Mouse (Mus musculus) liver, embryonic 15.5 days (tissue): Measurements from ENCODE around the gene Dynll2. TPM values are rescaled to one million over a fixed set of nuclear protein-coding genes. Genes with fewer than 3 reads are reported as not detected.
"Not testable (repeated sequence)": the region's sequence is repeated elsewhere in the genome, so short reads cannot be mapped to it uniquely, and the experiment has no call there.

Source experiments
- ATAC-seq: fragments of 200-750 bp; cut with Nextera tagmentation; 2 replicates; pipeline ENCODE4 v1.8.0; 2017; ENCODE audit warnings: moderate number of reproducible peaks, mild to moderate bottlenecking, moderate library complexity; ENCODE audit not compliant: insufficient read depth
- H3K27ac ChIP-seq: fragments of 300-500 bp; sonication (generic); replicated peaks from 2 replicates; pipeline ENCODE4 v1.5.1; 2015; ENCODE audit warnings: mild to moderate bottlenecking, inconsistent platforms
- H3K27me3 ChIP-seq: fragments of 300-500 bp; sonication (generic); 2 replicates; pipeline ENCODE4 v1.6.1; 2015; ENCODE audit warnings: mild to moderate bottlenecking, inconsistent platforms
- H3K36me3 ChIP-seq: fragments of 300-500 bp; sonication (generic); replicated peaks from 2 replicates; pipeline ENCODE4 v1.6.1; 2015; ENCODE audit warnings: moderate library complexity, mild to moderate bottlenecking, inconsistent platforms
- H3K4me1 ChIP-seq: fragments of 300-500 bp; sonication (generic); replicated peaks from 2 replicates; pipeline ENCODE4 v1.6.1; 2015; ENCODE audit warnings: inconsistent platforms
- H3K4me2 ChIP-seq: fragments of 300-500 bp; sonication (generic); 2 replicates; pipeline ENCODE4 v1.6.1; 2015; ENCODE audit warnings: moderate library complexity, mild to moderate bottlenecking, inconsistent platforms
- H3K4me3 ChIP-seq: fragments of 300-500 bp; sonication (generic); replicated peaks from 2 replicates; pipeline ENCODE4 v1.5.1; 2015; ENCODE audit warnings: mild to moderate bottlenecking, inconsistent platforms
- H3K9ac ChIP-seq: fragments of 300-500 bp; sonication (generic); 2 replicates; pipeline ENCODE4 v1.6.1; 2015; ENCODE audit warnings: moderate library complexity, mild to moderate bottlenecking, inconsistent platforms
- H3K9me3 ChIP-seq: fragments of 300-500 bp; sonication (generic); replicated peaks from 2 replicates; pipeline ENCODE4 v1.6.1; 2016; ENCODE audit warnings: inconsistent platforms
- WGBS: fragments of 180-500 bp; shearing (Covaris S2); methylation state at CpG from one replicate; pipeline ENCODE4 v1.1.7; 2015; ENCODE audit warnings: mixed read lengths; ENCODE audit not compliant: insufficient replicate concordance; 5-methylcytosine and 5-hydroxymethylcytosine counted together
- polyA plus RNA-seq: library from polyadenylated mRNA; unstranded; fragments of >200 nt; fragmentation: Nextera tagmentation; extraction: Ambion mirVana; gene quantifications from 2 replicates; pipeline ENCODE4 v1.2.1, GENCODE M21; 2015

Gene Dynll2
- polyA plus RNA-seq, 1 experiment from 2014 or later, result 6.6 TPM

DNA sequence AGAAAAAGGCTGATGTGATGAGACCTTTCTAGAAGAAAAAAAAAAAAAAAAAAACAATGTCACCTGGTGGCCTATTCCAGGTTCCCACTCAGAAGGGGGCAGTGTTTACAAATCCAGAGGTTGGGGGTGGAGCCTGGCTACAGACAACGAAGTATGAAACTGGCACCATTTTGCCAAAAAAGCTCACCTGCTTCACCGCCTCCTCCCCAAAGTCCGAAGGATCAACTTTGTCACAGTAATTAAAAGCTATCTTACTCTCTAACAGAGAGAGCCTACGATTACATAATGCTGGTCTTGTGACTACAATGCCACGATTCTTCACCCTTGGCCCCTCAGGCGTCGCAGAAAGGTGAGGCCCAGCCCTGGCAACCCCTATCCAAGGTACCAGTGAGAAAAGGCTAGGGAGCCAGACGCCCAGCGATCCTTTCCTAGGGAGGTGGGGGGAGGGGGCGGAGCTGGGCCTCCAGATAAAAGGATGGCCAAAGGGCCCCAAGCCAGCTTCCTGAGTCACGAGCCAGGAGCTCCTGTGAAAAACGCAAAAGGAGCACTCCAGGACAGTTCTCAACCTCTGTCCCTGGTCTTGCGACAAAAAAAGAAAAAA, 1.1 kb downstream of the Dynll2 start:
- peaks cover 35% of the 10 kb centered on the region for H3K4me1 ChIP-seq
- peak overlapping the region; percentile 90 for H3K9ac ChIP-seq
- peak overlapping the region; percentile 90 for H3K4me3 ChIP-seq
- no peaks in the 10 kb centered on the region; the same call in 1 of the 2 replicates for H3K27me3 ChIP-seq
- peak; percentile 35 for ATAC-seq
- peak overlapping the region; percentile 98 for H3K4me2 ChIP-seq
- peak overlapping the region; percentile 86 for H3K27ac ChIP-seq
- H3K36me3 ChIP-seq, result peaks cover 27% of the 10 kb centered on the region
- WGBS, result 3% methylated on average over 13 of the region's 13 CpGs
- H3K9me3 ChIP-seq, result no peaks in the 10 kb centered on the region

DNA sequence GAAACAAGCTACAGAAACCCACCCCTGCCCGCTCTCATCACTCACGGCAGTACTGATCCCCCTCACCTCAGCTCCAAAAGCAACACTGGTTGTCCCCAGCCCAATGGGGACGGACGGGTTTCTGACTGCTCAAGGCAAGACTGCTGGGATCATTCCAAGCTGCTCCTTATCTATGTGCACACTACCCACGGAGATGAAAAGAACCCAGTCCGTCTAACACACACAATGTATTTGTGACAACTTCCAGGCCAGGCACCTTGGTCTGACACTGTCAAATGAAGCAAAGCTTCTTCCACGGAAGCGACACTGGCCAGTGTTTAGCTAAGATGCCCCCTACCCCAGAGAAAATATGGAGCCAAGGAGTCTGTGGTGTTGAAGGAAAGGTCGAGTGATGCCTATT, 1.7 kb downstream of the Dynll2 start:
- no peaks in the 10 kb centered on the region for H3K27me3 ChIP-seq
- peaks cover 33% of the 10 kb centered on the region for H3K36me3 ChIP-seq
- H3K27ac ChIP-seq, result no peak overlapping the region; the same call in 1 of the 2 replicates
- H3K9ac ChIP-seq, result 0 out of 2 replicates have a peak overlapping the region, but pooled peaks have one; percentile 16
- no peak for ATAC-seq
- H3K9me3 ChIP-seq, result no peaks in the 10 kb centered on the region
- 42% methylated on average over 9 of the region's 9 CpGs for WGBS
- peak overlapping the region; percentile 90 for H3K4me3 ChIP-seq
- H3K4me2 ChIP-seq, result peak overlapping the region; percentile 98
- peaks cover 35% of the 10 kb centered on the region for H3K4me1 ChIP-seq

DNA sequence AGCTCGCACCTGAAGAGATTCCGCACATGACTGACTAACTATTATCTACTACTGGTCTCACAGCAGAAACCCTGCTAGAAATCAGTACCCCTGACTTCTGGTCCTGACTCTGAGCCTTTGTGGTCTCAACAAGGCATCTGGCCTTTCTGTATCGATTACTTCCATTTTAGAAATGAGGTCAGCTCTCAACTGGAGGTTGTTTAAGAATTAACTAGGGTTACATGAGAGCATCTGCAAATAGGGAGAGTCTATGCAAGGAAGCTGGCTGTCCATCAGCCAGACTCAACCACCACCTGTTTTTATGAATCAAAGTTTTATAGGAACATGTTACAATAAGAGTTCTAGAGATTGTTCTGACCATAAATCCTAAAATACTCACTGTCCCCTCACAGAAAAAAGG, 2.8 kb downstream of the Dynll2 start:
- H3K4me2 ChIP-seq, result peak overlapping the region; percentile 98; the same call in 1 of the 2 replicates
- no peaks in the 10 kb centered on the region for H3K27me3 ChIP-seq
- H3K36me3 ChIP-seq, result peaks cover 44% of the 10 kb centered on the region
- 76% methylated on average over 3 of the region's 3 CpGs for WGBS
- H3K4me3 ChIP-seq, result no peak overlapping the region
- H3K4me1 ChIP-seq, result peaks cover 35% of the 10 kb centered on the region
- H3K9me3 ChIP-seq, result no peaks in the 10 kb centered on the region
- H3K27ac ChIP-seq, result no peak overlapping the region
- H3K9ac ChIP-seq, result no peak overlapping the region
- no peak for ATAC-seq

DNA sequence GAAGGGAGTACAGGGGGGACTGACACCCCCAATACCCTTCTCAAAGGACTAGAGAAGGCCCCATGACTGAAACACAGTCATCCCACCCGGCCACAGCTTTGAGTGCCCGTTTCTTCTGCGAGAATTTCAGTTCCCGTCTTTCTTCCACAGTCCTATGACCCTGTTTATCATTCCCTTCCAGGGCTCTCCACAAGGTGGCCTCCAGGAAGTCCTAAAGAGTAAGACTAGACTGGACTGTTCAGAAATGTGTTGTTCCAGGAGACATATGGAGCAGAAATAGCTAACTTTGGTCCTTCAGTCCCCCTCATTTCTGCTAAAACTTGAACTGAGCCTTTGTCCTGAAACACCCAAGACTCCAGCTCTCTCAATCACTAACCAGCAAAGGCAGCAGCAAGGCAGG, 8.4 kb downstream of the Dynll2 start:
- no peak for ATAC-seq
- WGBS, result 71% methylated on average over 4 of the region's 4 CpGs

DNA sequence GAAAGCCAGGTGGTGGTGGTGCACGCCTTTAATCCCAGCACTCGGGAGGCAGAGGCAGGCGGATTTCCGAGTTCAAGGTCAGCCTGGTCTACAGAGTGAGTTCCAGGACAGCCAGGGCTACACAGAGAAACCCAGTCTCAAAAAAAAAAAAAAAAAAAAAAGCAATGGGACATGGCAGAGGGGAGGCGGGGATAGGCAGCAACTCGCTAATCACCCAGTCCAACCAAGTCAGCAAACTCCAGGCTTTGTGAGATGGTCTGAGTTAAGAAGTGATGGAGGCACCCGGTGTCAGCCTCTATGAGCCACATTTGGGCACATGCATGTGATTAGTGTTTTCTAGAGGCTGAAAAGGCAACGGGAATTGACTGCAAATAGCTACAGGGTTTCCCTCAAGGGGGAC, 10.3 kb downstream of the Dynll2 start:
- H3K9me3 ChIP-seq, H3K27ac ChIP-seq, H3K9ac ChIP-seq, H3K4me1 ChIP-seq, H3K4me3 ChIP-seq, H3K27me3 ChIP-seq, H3K4me2 ChIP-seq, ATAC-seq: not testable (repeated sequence)
- H3K36me3 ChIP-seq, result peaks cover 35% of the 10 kb centered on the region
- 58% methylated on average over 8 of the region's 8 CpGs for WGBS

More for the DNA sequence above, 8.4 kb downstream of the Dynll2 start:
- H3K9ac ChIP-seq, result no peak overlapping the region
- no peak overlapping the region for H3K27ac ChIP-seq
- no peaks in the 10 kb centered on the region for H3K27me3 ChIP-seq
- H3K36me3 ChIP-seq, result peaks cover 54% of the 10 kb centered on the region
- no peaks in the 10 kb centered on the region for H3K9me3 ChIP-seq
- H3K4me3 ChIP-seq, result no peak overlapping the region
- H3K4me1 ChIP-seq, result peaks cover 5% of the 10 kb centered on the region
- H3K4me2 ChIP-seq, result no peak overlapping the region

DNA sequence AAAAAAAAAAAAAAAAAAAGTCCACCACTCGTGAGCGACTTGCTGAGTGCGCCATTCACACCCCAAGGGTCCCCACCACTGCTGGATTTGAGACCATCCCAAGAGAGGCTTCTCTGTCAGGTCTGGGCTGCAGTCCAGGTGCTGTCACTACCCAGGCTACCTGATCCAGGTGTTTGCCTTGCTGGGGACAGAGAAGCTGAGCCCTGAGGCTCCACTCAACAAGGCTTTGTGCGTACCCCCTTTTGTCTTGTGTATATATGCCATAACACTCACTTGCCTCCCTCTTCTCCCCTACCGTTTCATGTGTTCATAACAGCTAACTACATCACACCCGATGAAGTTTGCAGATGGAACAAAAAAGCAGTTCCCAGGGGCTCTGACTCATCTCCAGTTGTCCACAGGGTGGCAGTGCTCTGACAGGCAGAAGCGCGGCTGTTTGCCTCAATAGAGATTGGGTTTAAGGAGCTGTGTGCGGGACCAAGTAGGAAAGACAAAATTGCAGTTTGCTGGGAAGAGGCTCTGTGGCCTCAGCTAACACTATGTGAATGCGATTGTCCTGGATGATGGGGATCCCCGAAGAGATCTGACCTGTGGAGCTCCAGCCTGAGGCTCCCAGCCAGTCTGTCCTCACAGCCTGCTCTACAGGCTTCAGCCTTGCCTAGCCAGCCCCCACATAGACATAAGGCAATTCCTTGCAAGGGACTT, 12.7 kb downstream of the Dynll2 start:
- H3K9me3 ChIP-seq, result no peaks in the 10 kb centered on the region
- H3K4me1 ChIP-seq, result no peaks in the 10 kb centered on the region; the same call in 1 of the 2 replicates
- no peak for ATAC-seq
- no peak overlapping the region for H3K4me3 ChIP-seq
- H3K4me2 ChIP-seq, result no peak overlapping the region
- H3K27ac ChIP-seq, result no peak overlapping the region
- peaks cover 15% of the 10 kb centered on the region; the same call in 1 of the 2 replicates for H3K27me3 ChIP-seq
- H3K9ac ChIP-seq, result no peak overlapping the region
- WGBS, result 15% methylated on average over 11 of the region's 11 CpGs
- peaks cover 11% of the 10 kb centered on the region for H3K36me3 ChIP-seq

DNA sequence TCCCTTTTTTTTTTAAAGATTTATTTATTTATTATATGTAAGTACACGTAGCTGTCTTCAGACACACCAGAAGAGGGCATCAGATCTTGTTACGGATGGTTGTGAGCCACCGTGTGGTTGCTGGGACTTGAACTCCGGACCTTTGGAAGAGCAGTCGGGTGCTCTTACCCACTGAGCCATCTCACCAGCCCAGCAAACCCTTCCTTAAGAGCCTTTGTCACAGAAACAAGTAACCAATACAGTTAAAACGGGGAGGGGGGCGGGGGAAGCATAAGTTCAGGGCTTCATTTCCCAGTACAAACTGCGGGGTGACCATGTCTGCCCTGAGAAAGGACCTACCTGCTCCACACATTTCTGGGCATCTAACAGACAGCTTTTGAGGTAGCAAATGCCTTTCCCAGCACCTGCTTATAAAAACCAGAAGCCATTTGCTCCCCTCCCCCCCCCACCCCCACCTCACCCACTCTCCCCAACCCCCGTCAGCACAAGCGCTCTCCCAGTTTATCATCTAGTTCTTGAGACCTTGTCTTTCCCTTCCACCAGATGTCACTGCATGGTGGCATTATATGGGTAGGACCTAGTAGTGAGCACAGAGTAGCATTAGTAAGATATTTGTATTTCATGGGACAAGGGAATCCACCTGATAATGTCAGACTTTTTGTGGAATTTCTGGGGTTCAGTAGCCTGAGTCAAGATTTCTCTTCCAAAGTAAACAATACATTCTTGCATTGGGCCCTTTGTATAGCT, 13.6 kb downstream of the Dynll2 start:
- Histone ChIP-seq H3K9ac (no peak overlapping the region), H3K9me3 (no peaks in the 10 kb centered on the region), H3K27me3 (peaks cover 18% of the 10 kb centered on the region), H3K4me3 (no peak overlapping the region), H3K36me3 (peaks cover 2% of the 10 kb centered on the region), H3K4me2 (no peak overlapping the region), H3K4me1 (peaks cover 4% of the 10 kb centered on the region; the same call in 1 of the 2 replicates), H3K27ac (no peak overlapping the region)
- ATAC-seq, result no peak
- 34% methylated on average over 10 of the region's 10 CpGs for WGBS

DNA sequence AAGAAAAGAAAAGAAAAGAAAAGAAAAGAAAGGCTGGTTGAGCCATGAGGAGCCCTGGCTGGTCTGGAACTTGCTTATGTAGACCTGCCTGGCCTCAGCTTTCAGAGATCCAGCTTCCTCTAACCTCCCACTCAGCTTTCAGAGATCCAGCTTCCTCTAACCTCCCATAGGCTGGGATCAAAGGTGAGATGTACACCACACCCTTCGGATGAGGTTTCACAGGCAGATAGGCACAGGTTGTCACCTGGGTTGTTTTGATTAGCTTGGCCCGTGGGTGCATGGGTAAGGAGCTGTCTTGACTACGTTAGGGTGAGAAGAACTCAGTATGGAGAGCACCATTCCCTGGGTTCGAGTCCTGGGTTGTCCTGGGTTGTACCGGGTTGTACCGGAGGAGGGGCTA, 14.5 kb downstream of the Dynll2 start:
- no peak for ATAC-seq

DNA sequence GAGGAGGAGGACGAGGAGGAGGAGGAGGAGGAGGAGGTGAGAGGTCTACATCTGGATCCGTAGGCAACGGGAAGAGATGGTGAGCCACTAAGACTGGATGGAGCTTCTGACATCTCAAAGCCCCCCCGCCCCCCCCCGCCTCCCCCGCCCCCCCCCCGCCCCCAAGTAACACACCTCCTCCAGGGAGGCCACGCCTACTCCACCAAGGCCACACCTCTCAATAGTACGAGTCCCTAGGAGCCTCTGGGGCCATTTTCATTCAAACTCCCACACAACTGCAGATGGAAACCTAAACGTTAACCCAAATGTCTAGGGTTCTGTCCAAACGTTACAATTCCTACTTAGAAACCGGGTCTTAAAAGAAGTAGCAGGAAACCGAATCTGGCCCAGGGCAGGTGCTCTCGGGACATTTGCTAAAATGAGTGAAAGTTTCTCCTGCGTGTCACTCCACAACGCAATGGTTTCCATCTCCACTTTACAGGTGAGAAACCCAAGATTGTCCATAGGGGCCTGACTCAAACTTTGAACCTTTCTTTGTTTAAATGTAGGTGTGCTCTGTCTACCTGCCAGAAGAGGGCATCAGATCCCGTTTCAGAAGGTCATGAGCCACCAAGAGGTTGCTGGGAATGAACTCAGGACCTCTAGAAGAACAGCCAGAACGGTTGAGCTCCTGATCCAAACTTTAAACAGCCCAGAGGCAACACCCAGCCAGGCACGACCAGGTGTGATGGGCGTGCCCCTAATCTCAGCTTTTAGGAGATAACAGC, 18.8 kb downstream of the Dynll2 start:
- peak overlapping the region; percentile 60 for H3K4me2 ChIP-seq
- H3K4me1 ChIP-seq, result peaks cover 12% of the 10 kb centered on the region
- H3K36me3 ChIP-seq, result no peaks in the 10 kb centered on the region
- H3K27ac ChIP-seq, result no peak overlapping the region
- ATAC-seq, result no peak
- H3K27me3 ChIP-seq, result peaks cover 26% of the 10 kb centered on the region
- H3K9ac ChIP-seq, result no peak overlapping the region
- H3K9me3 ChIP-seq, result no peaks in the 10 kb centered on the region
- H3K4me3 ChIP-seq, result no peak overlapping the region
- whole genome bisulfite sequencing, result 12% methylated on average over 19 of the region's 20 CpGs

More for the DNA sequence above, 14.5 kb downstream of the Dynll2 start:
- 50% methylated on average over 6 of the region's 6 CpGs for whole genome bisulfite sequencing
- Histone ChIP-seq H3K4me1 (peaks cover 10% of the 10 kb centered on the region; the same call in 1 of the 2 replicates), H3K27ac (no peak overlapping the region), H3K27me3 (peaks cover 18% of the 10 kb centered on the region), H3K4me2 (no peak overlapping the region), H3K4me3 (no peak overlapping the region), H3K36me3 (no peaks in the 10 kb centered on the region), H3K9ac (no peak overlapping the region), H3K9me3 (no peaks in the 10 kb centered on the region)

DNA sequence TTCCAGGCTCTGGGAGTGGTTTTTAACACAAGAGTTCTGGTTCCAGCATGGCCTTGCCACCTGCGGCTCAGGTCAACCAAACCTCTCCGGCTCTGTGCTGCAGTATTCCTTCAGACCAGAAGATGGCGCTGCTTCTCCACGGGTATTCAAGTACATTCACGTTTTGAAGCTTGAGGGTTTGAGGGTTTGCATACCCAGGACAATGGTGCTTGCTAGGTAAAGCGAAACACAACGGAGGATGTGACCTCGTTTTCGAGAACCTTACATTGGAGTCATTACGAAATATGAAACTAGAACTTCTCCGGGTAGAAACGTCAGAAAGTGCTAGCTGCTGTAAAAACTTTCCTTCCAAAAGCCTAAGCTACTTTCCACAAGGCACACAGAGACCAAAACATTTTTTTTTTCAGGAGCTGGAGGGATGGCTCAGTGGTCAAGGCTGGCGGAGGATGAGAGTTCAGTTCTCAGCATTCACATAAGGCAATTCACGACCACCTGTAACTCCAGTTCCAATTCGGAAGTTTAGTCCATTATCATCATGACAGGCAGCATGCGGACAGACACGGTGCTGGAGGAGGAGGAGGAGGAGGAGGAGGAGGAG, 19.5 kb downstream of the Dynll2 start:
- no peak for ATAC-seq
- Histone ChIP-seq H3K4me1 (peaks cover 12% of the 10 kb centered on the region), H3K9ac (no peak overlapping the region), H3K27ac (no peak overlapping the region), H3K9me3 (no peaks in the 10 kb centered on the region), H3K4me3 (peak overlapping the region; percentile 25; the same call in 1 of the 2 replicates), H3K36me3 (no peaks in the 10 kb centered on the region), H3K27me3 (peaks cover 21% of the 10 kb centered on the region), H3K4me2 (peak overlapping the region; percentile 60)
- WGBS, result 1% methylated on average over 17 of the region's 17 CpGs
